Mouse (Mus musculus): ENCODE measurements at regions not wholly inside any gene's neighbourhood (a gene's known extent, or its start where the extent isn't known, plus 50 kb on each side); places are given as distances from the start of the nearest gene placed in this dataset.

DNA sequence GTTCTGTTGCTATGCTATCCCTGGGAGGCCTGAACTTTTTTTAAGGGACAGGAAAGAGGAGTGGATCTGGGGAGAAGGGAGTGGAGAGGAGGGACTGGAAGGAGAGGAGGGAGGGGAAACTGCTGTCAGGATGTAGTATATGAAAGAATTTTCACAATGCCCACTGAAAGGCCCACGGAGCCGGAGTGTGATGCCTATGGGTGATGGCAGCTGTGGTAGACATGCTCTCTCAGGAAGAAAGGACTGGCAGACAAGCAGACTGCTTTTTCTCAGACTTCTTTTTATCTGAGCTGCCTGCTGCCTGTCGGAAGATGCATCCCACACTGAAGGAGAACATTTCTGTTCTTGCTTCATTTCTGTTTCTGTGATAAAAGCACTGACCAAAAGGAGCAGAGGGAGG is 295.7 kb downstream of the Mex3b start:
- Histone ChIP-seq H3K27ac (ENCODE audit: control insufficient read depth, low read depth, low read length) (no peak overlapping the region), H3K36me3 (ENCODE audit: control insufficient read depth in 1 of 2, insufficient read depth in 2 of 2, low read length in 2 of 2) (no peaks in the 10 kb centered on the region), H3K27me3 (ENCODE audit: control insufficient read depth in 1 of 2, insufficient read depth in 2 of 2, low read length in 2 of 2) (no peaks in the 10 kb centered on the region), H3K4me3 (ENCODE audit: control insufficient read depth in 1 of 2, insufficient read depth in 1 of 2, low read depth in 2 of 2, low read length in 2 of 2) (no peak overlapping the region), H3K9ac (ENCODE audit: control insufficient read depth, low read depth, low read length, poor library complexity, severe bottlenecking) (no peak overlapping the region), H3K9me3 (replicated peaks; ENCODE audit: insufficient read depth, low read length) (no peaks in the 10 kb centered on the region), H3K79me2 (ENCODE audit: control insufficient read depth, insufficient read depth, low read length, poor library complexity) (no peaks in the 10 kb centered on the region), H3K4me1 (ENCODE audit: control insufficient read depth in 1 of 2, insufficient read depth in 2 of 2, low read length in 2 of 2) (no peaks in the 10 kb centered on the region)
- TF ChIP-seq NRF1 (IDR thresholded peaks at IDR 0.05; ENCODE audit: insufficient read depth, low read depth, low read length, poor library complexity, severe bottlenecking) (no peak), ZC3H11A (IDR thresholded peaks at IDR 0.05; ENCODE audit: low read depth, low read length) (no peak), JUND (IDR thresholded peaks at IDR 0.05; ENCODE audit: low read depth, low read length) (no peak), MYB (IDR thresholded peaks at IDR 0.05; ENCODE audit: low read depth, low read length) (no peak), ZMIZ1 (IDR thresholded peaks at IDR 0.05; ENCODE audit: low read depth, low read length) (no peak), NELFE (IDR thresholded peaks at IDR 0.05; ENCODE audit: low read depth, low read length) (no peak), MAZ (IDR thresholded peaks at IDR 0.05; ENCODE audit: low read depth, low read length) (no peak)
- DNase-seq (ENCODE audit: low read depth, low spot score) = no peak

DNA sequence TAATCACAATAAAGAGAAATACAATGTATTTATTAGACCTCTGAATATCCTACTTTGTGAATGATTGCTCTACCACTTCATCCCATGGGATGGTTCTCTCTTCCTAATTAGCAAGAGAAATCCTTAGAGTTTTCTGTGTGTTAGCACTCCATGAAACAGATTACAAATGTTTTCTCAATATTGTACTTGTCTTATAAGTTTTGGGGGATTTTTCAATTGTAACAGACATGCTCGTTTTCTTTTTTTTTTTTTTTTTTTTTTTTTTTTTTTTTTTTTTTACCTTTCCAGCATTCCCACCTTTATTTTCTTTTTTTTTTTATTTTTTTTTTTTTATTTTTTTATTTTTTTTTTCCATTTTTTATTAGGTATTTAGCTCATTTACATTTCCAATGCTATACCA is 312.3 kb downstream of the Mex3b start:
- no peak for DNase-seq (ENCODE audit: low read depth, low spot score)
- no peak overlapping the region for H3K4me3 ChIP-seq (ENCODE audit: control insufficient read depth in 1 of 2, insufficient read depth in 1 of 2, low read depth in 2 of 2, low read length in 2 of 2)
- no peaks in the 10 kb centered on the region for H3K4me1 ChIP-seq (ENCODE audit: control insufficient read depth in 1 of 2, insufficient read depth in 2 of 2, low read length in 2 of 2)
- H3K79me2 ChIP-seq (ENCODE audit: control insufficient read depth, insufficient read depth, low read length, poor library complexity) = no peaks in the 10 kb centered on the region
- no peak overlapping the region for H3K27ac ChIP-seq (ENCODE audit: control insufficient read depth, low read depth, low read length)
- H3K36me3 ChIP-seq (ENCODE audit: control insufficient read depth in 1 of 2, insufficient read depth in 2 of 2, low read length in 2 of 2) = no peaks in the 10 kb centered on the region
- no peaks in the 10 kb centered on the region for H3K9me3 ChIP-seq (replicated peaks; ENCODE audit: insufficient read depth, low read length)
- no peaks in the 10 kb centered on the region for H3K27me3 ChIP-seq (ENCODE audit: control insufficient read depth in 1 of 2, insufficient read depth in 2 of 2, low read length in 2 of 2)
- no peak for TF ChIP-seq SMC3 (IDR thresholded peaks at IDR 0.05; ENCODE audit: low read depth, low read length)
- TF ChIP-seq RCOR1 (IDR thresholded peaks at IDR 0.05; ENCODE audit: low read depth, low read length) = no peak
- TF ChIP-seq KAT2A (conservative IDR thresholded peaks at IDR 0.05; ENCODE audit: low read depth, low read length) = no peak
- no peak for TF ChIP-seq MEF2A (IDR thresholded peaks at IDR 0.05; ENCODE audit: extremely low read depth, insufficient replicate concordance, low read depth, low read length, poor library complexity, severe bottlenecking)
- no peak for TF ChIP-seq JUND (IDR thresholded peaks at IDR 0.05; ENCODE audit: low read depth, low read length)
- TF ChIP-seq GATA1 (IDR thresholded peaks at IDR 0.05; ENCODE audit: low read depth, low read length) = no peak
- TF ChIP-seq CHD2 (IDR thresholded peaks at IDR 0.05; ENCODE audit: low read length) = no peak
- H3K9ac ChIP-seq (ENCODE audit: control insufficient read depth, low read depth, low read length, poor library complexity, severe bottlenecking) = no peak overlapping the region

DNA sequence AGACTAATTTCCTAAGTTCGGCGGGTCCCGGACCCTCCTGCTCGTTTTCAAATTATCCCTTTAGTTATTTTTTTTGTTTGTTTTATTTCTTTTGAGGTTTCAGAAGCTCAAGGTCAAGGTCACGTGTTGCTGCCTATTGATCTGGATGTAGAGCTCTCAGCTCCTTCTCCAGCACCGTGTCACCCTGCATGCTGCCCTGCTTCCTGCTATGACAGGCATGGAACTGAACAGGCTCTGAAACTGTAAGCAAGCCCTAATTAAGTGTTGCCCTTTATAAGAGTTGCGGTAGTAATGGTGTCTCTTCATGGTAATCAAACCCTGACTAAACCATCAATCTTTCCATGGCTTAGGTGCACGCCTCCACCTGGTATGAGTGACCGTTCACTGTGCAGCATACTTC is 319.2 kb downstream of the Mex3b start:
- Histone ChIP-seq H3K4me3 (ENCODE audit: control insufficient read depth in 1 of 2, insufficient read depth in 1 of 2, low read depth in 2 of 2, low read length in 2 of 2) (no peak overlapping the region), H3K27ac (ENCODE audit: control insufficient read depth, low read depth, low read length) (no peak overlapping the region)
- no peak for DNase-seq (ENCODE audit: low read depth, low spot score)

More for the DNA sequence above, 319.2 kb downstream of the Mex3b start:
- no peaks in the 10 kb centered on the region for H3K27me3 ChIP-seq (ENCODE audit: control insufficient read depth in 1 of 2, insufficient read depth in 2 of 2, low read length in 2 of 2)
- H3K79me2 ChIP-seq (ENCODE audit: control insufficient read depth, insufficient read depth, low read length, poor library complexity) = no peaks in the 10 kb centered on the region
- H3K36me3 ChIP-seq (ENCODE audit: control insufficient read depth in 1 of 2, insufficient read depth in 2 of 2, low read length in 2 of 2) = no peaks in the 10 kb centered on the region
- H3K9me3 ChIP-seq (replicated peaks; ENCODE audit: insufficient read depth, low read length) = no peaks in the 10 kb centered on the region
- no peak overlapping the region for H3K9ac ChIP-seq (ENCODE audit: control insufficient read depth, low read depth, low read length, poor library complexity, severe bottlenecking)
- no peaks in the 10 kb centered on the region for H3K4me1 ChIP-seq (ENCODE audit: control insufficient read depth in 1 of 2, insufficient read depth in 2 of 2, low read length in 2 of 2)
- TF ChIP-seq CTCF (IDR thresholded peaks at IDR 0.05 in 2 of 3, conservative IDR thresholded peaks at IDR 0.05 in 1 of 3; ENCODE audit: control insufficient read depth in 1 of 3, insufficient read depth in 1 of 3, low read depth in 2 of 3, low read length in 3 of 3, poor library complexity in 1 of 3, severe bottlenecking in 1 of 3) = no peak
- TF ChIP-seq ZMIZ1 (IDR thresholded peaks at IDR 0.05; ENCODE audit: low read depth, low read length) = no peak
